Mouse (Mus musculus) midbrain, embryonic 13.5 days (tissue): ENCODE measurements around the gene Trove2. TPM values are rescaled to one million over a fixed set of nuclear protein-coding genes. Genes with fewer than 3 reads are reported as not detected.

Experiments
- ATAC-seq: fragments of 200-750 bp; cut with Nextera tagmentation; 2 replicates; pipeline ENCODE4 v1.8.0; 2017; ENCODE audit warnings: mild to moderate bottlenecking, moderate TSS enrichment, moderate library complexity
- H3K27ac ChIP-seq: fragments of 300-500 bp; sonication (generic); 2 replicates; pipeline ENCODE4 v1.5.1; 2015; ENCODE audit warnings: inconsistent platforms, mild to moderate bottlenecking, moderate library complexity
- H3K27me3 ChIP-seq: fragments of 300-500 bp; sonication (generic); 2 replicates; pipeline ENCODE4 v1.6.1; 2015; ENCODE audit warnings: mild to moderate bottlenecking, inconsistent platforms
- H3K36me3 ChIP-seq: fragments of 300-500 bp; sonication (generic); 2 replicates; pipeline ENCODE4 v1.6.1; 2015; ENCODE audit warnings: mild to moderate bottlenecking, inconsistent platforms
- H3K4me1 ChIP-seq: fragments of 300-500 bp; sonication (generic); replicated peaks from 2 replicates; pipeline ENCODE4 v1.6.1; 2015; ENCODE audit warnings: inconsistent platforms
- H3K4me2 ChIP-seq: fragments of 300-500 bp; sonication (generic); replicated peaks from 2 replicates; pipeline ENCODE4 v1.6.1; 2015; ENCODE audit warnings: moderate library complexity, mild to moderate bottlenecking, inconsistent platforms
- H3K4me3 ChIP-seq: fragments of 300-500 bp; sonication (generic); replicated peaks from 2 replicates; pipeline ENCODE4 v1.5.1; 2015; ENCODE audit warnings: mild to moderate bottlenecking, inconsistent platforms
- H3K9ac ChIP-seq: fragments of 300-500 bp; sonication (generic); replicated peaks from 2 replicates; pipeline ENCODE4 v1.6.1; 2015; ENCODE audit warnings: mild to moderate bottlenecking, inconsistent platforms
- H3K9me3 ChIP-seq: fragments of 300-500 bp; sonication (generic); 2 replicates; pipeline ENCODE4 v1.6.1; 2016; ENCODE audit warnings: mild to moderate bottlenecking, inconsistent platforms
- WGBS: fragments of 180-500 bp; shearing (Covaris S2); methylation state at CpG from one replicate; pipeline ENCODE4 v1.1.7; 2015; 5-methylcytosine and 5-hydroxymethylcytosine counted together
- polyA plus RNA-seq: library from polyadenylated mRNA; unstranded; fragments of >200 nt; fragmentation: Nextera tagmentation; extraction: Ambion mirVana; gene quantifications from 2 replicates; pipeline ENCODE4 v1.2.1, GENCODE M21; 2015

Trove2 gene
- 46.0 and 51.8 TPM in 2 replicates for polyA plus RNA-seq

DNA sequence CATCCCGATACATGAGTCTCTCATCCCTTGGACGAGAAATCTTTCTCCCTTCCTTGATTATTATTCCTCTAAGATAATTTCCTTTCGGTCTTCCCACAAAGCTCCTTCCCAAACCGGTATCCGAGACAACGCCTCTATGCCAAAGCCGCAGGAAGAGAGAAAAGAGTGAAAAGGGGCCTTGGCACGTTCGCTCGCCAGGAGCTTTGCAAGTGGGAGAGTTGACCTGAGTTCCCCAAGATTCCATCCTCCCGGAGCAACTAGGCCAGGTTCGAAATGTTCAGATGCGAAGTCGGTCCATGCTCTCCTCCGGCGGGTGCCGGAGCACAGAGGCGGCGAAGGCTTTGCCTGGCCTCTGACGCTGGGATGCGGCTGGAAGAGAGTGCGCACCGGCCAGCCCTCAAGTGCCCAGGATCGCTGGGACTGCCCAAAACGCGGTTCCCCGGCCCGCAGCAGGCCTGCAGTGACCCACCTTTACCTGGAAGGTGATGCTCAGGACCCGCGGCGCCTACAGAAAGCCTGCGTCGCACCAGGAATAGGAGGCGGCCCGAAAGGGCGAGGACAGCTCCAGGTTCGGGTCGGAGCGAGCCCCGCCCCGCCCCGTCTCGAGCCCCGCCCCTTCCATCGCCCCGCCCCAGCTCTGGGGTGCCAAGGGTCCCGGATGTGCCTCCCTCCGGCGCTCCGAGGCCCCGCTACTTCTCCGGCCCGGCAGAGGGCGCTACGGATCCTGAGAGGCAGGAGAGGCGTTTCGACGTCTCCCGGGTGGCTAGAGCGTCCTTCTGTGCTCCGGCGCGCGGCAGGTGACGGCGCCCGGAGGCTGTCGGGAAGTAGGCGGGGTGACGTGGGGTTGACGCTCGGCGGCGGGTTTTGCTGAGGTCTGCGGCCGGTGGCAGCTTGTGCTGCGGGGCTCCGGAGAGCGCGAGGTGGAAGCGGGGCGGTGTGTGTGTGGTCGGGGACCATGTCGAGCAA lies at the start of gene Trove2, which contains the start of gene Uchl5:
Gene Trove2, minus strand, starts transcription at position 623 of the 966 bp plus-strand sequence.
Gene Uchl5, plus strand, starts transcription at position 827 of the 966 bp plus-strand sequence.
- Histone ChIP-seq H3K9me3 (no peaks in the 10 kb centered on the region), H3K27ac (peak within 1 kb of the TSS; percentile 76), H3K4me3 (peak within 1 kb of the TSS; percentile 83), H3K9ac (peak within 1 kb of the TSS; percentile 90), H3K27me3 (no peaks in the 10 kb centered on the region), H3K4me1 (peaks cover 50% of the 10 kb centered on the region), H3K4me2 (peak within 1 kb of the TSS; percentile 83), H3K36me3 (peaks cover 2% of the 10 kb centered on the region; the same call in 1 of the 2 replicates)
- ATAC-seq = peak; percentile 98
- WGBS = under 1% methylated on average over 78 of the region's 84 CpGs

DNA sequence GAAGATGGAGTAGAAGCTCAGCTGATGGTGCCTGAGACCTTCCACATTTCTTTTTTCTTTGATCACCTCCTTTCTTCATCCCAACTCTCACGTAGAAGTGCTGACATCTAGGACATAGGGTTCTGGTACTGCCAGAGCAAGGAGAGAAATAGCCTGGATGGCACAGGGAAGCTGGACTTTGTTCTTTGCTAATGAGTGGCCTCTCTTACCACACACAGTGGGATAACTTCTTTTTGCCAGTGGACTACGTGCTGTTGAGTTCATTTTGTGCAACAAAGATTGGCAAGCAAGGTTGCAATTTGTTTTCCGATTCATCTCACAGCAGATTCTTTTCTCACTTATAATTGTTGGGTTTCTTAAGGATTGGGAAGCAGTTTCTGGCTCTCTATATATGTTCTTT lies 45.8 kb upstream of the Trove2 start:
- Histone ChIP-seq H3K4me2 (no peak overlapping the region), H3K4me3 (no peak overlapping the region), H3K36me3 (no peaks in the 10 kb centered on the region), H3K27ac (no peak overlapping the region), H3K4me1 (peaks cover 16% of the 10 kb centered on the region), H3K27me3 (no peaks in the 10 kb centered on the region), H3K9me3 (no peaks in the 10 kb centered on the region), H3K9ac (no peak overlapping the region)
- WGBS = 91% methylated on average over 3 of the region's 3 CpGs
- no peak for ATAC-seq

DNA sequence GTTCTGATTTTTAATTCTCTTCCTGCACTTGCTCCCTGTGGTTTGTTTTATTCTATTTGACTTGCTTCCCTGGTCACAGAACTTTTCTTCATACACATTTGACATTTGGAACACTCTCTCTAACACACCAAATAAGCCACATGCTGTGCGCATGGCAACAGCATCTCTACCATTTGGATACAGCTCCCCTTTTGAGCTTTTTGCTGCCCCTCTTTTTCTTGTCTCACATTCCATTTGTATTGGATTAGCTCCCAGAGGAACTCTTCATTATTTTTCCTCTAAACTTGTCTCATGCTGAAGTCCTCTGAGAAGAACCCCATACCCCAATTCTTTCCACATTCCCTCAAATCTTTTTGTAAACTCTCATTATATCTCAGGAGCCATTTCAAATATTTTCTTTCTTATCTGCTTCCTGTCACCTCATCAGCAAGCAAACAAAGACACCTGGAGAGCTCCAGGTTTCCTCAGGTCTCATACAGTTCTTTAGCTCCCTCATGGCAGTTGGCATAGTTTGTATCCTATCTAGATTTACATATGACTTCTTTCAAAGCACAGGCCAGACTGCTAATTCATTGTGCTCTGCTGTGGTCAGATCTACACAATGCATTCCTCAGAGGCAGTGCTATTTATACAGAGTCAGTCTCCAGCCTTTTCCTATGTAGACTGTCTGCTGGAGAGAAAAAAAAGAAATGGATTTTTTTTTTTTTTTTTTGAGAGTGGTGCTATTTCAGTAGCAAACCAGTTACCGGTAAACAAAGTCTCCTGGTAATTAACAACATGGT lies 43.4 kb upstream of the Trove2 start:
- Histone ChIP-seq H3K9me3 (no peaks in the 10 kb centered on the region), H3K27ac (peak overlapping the region; percentile 56; the same call in 1 of the 2 replicates), H3K9ac (no peak overlapping the region), H3K4me3 (no peak overlapping the region), H3K36me3 (no peaks in the 10 kb centered on the region), H3K4me2 (no peak overlapping the region), H3K4me1 (peaks cover 16% of the 10 kb centered on the region), H3K27me3 (no peaks in the 10 kb centered on the region)
- WGBS = 9% methylated on average over 2 of the region's 2 CpGs
- ATAC-seq = peak; percentile 97

GRCm38 (mm10) chr1:143813676-143814360 lies 37.0 kb upstream of the Trove2 start:
- H3K36me3 ChIP-seq = no peaks in the 10 kb centered on the region
- no peak overlapping the region for H3K4me3 ChIP-seq
- 42% methylated on average over 7 of the region's 7 CpGs for WGBS
- ATAC-seq = peak; percentile 92
- H3K27me3 ChIP-seq = no peaks in the 10 kb centered on the region
- no peak overlapping the region for H3K4me2 ChIP-seq
- H3K27ac ChIP-seq = no peak overlapping the region
- H3K4me1 ChIP-seq = no peaks in the 10 kb centered on the region
- H3K9ac ChIP-seq = no peak overlapping the region
- H3K9me3 ChIP-seq = no peaks in the 10 kb centered on the region

DNA sequence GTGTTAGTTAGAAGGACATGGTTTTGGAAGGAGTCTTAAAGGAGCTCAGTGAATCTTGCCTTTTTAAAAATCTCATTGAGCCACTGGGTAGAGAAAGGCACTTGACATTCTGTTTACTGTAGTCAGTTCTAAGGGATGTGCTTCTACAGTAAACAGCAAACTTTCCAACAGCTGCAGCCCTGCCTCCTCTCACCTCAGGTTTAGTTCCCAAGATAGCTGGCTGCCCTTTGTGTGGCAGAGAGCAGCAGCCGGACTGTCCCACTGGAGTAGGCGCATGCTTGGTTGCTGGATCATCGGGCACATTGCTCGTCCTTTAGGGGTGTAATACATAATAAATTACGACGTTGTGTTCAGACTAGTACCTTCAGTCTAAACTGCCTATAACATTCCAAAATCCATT lies 32.2 kb upstream of the Trove2 start:
- H3K36me3 ChIP-seq = peaks cover 3% of the 10 kb centered on the region; the same call in 1 of the 2 replicates
- no peaks in the 10 kb centered on the region for H3K9me3 ChIP-seq
- H3K27me3 ChIP-seq = no peaks in the 10 kb centered on the region
- no peak for ATAC-seq
- H3K9ac ChIP-seq = no peak overlapping the region
- H3K4me3 ChIP-seq = no peak overlapping the region
- H3K4me2 ChIP-seq = no peak overlapping the region
- H3K27ac ChIP-seq = no peak overlapping the region
- WGBS = 91% methylated on average over 6 of the region's 6 CpGs
- H3K4me1 ChIP-seq = no peaks in the 10 kb centered on the region

DNA sequence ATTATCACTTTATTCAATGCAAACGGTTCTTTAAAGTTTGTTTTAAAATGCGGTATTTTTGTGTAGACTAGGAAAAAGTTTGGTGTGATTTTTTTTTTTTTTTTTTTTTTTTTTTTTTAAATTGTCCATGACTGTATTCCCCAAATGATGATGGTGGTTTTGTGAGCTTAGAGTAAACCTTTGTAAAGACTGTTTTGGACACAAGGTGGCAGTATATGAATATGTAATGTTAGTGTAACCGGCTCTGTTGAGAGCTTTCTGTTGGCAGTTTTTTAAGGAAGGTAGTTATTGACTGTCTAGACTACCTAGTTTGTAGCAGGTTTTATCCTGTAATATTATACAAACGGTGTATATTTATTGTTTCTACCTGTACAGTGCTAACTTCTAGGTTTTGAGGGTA lies 26.7 kb upstream of the Trove2 start:
- Histone ChIP-seq H3K27ac (no peak overlapping the region), H3K27me3 (no peaks in the 10 kb centered on the region), H3K4me3 (no peak overlapping the region), H3K9me3 (no peaks in the 10 kb centered on the region), H3K9ac (no peak overlapping the region), H3K4me1 (no peaks in the 10 kb centered on the region), H3K36me3 (peaks cover 3% of the 10 kb centered on the region; the same call in 1 of the 2 replicates), H3K4me2 (no peak overlapping the region)
- ATAC-seq = peak; percentile 82
- 34% methylated on average over 4 of the region's 4 CpGs for WGBS

DNA sequence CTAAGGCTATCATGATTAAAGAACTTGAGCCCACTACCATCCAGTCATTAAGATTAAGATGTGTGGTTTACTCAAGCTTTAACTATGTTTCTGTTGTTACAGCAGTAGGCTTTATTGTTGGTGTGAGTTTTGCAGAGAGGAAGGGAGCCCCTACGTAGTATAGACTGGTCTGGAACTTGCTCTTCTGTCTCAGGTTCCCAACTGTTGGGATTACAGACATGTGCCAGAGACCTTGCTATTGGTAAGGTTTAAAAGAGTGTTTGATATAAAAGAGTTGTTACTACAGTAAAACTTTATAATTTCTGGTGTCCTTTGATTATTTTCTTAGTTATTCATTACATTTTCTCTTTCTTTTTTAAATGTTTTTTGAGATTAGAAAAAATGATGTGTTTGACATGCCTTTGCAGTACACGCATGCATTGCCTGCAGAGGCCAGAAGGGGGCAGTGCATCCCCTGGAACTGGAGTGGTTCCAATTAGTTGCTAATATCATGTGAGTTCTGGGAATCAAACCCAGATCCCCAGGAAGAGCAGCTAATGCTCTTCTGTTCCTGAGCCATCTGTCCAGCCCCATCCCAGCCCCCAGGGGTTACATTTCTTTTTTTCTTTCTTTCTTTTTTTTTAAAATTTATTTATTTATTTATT lies 11.8 kb upstream of the Trove2 start:
- 80% methylated on average over 2 of the region's 2 CpGs for WGBS
- H3K9ac ChIP-seq = no peak overlapping the region
- no peaks in the 10 kb centered on the region for H3K27me3 ChIP-seq
- H3K4me3 ChIP-seq = no peak overlapping the region
- no peak overlapping the region for H3K4me2 ChIP-seq
- ATAC-seq = no peak
- no peak overlapping the region for H3K27ac ChIP-seq
- H3K4me1 ChIP-seq = no peaks in the 10 kb centered on the region
- no peaks in the 10 kb centered on the region for H3K9me3 ChIP-seq
- no peaks in the 10 kb centered on the region for H3K36me3 ChIP-seq

GRCm38 (mm10) chr1:143777558-143778218 lies 820 bp upstream of the Trove2 start:
- peak overlapping the region; percentile 83 for H3K4me2 ChIP-seq

GRCm38 (mm10) chr1:143773909-143774308 lies 3.0 kb downstream of the Trove2 start:
- no peak for ATAC-seq
- Histone ChIP-seq H3K4me2 (no peak overlapping the region), H3K4me1 (peaks cover 50% of the 10 kb centered on the region), H3K36me3 (peaks cover 13% of the 10 kb centered on the region), H3K9me3 (no peaks in the 10 kb centered on the region), H3K4me3 (no peak overlapping the region), H3K27me3 (no peaks in the 10 kb centered on the region), H3K9ac (no peak overlapping the region), H3K27ac (no peak overlapping the region)
- WGBS = 84% methylated on average over 6 of the region's 6 CpGs

More at GRCm38 (mm10) chr1:143777558-143778218, 820 bp upstream of the Trove2 start:
- peak overlapping the region; percentile 76 for H3K27ac ChIP-seq
- no peaks in the 10 kb centered on the region for H3K9me3 ChIP-seq
- WGBS = under 1% methylated on average over 39 of the region's 39 CpGs
- H3K27me3 ChIP-seq = no peaks in the 10 kb centered on the region
- H3K9ac ChIP-seq = peak overlapping the region; percentile 90
- peaks cover 2% of the 10 kb centered on the region; the same call in 1 of the 2 replicates for H3K36me3 ChIP-seq
- peaks cover 43% of the 10 kb centered on the region for H3K4me1 ChIP-seq
- H3K4me3 ChIP-seq = peak overlapping the region; percentile 83
- no peak for ATAC-seq

- no peak overlapping the region for H3K4me3 ChIP-seq
- 71% methylated on average over 7 of the region's 7 CpGs for WGBS
- H3K36me3 ChIP-seq = peaks cover 13% of the 10 kb centered on the region
- H3K9ac ChIP-seq = no peak overlapping the region
- peaks cover 41% of the 10 kb centered on the region for H3K4me1 ChIP-seq
- no peak overlapping the region for H3K4me2 ChIP-seq
- ATAC-seq = no peak
- H3K9me3 ChIP-seq = no peaks in the 10 kb centered on the region
- no peak overlapping the region for H3K27ac ChIP-seq
- no peaks in the 10 kb centered on the region for H3K27me3 ChIP-seq
Observed at GRCm38 (mm10) chr1:143773082-143773481, 3.8 kb downstream of the Trove2 start.
